7 mouse cellular contexts compared by ENCODE assay signal in the genomic region with DNA sequence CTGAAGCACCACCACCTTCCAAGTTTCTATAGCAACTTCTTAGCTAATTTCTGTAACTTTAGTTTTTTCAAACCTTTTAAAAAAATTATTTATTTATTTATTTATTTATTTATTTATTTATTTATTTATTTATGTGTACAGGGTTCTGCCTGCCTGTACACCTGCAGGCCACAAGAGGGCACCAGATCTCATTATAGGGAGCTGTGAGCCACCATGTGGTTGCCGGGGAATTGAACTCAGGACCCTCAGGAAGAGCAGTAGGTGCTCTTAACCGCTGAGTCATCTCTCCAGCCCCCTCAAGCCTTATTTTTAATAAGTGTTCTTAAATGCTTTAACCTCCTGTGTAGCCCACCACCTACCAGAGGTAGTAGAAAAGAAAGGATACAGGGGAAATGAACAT. TPM values are rescaled to one million over a fixed set of nuclear protein-coding genes. Genes with fewer than 3 reads are reported as not detected.
DNase-seq lines count a peak whose midpoint lies in the region; ATAC-seq and TF ChIP-seq lines count a peak whose summit lies in the region.

No protein-coding gene starts in this region.

- no peak for ATAC-seq in hindbrain, postnatal 0 days
- ATAC-seq in hindbrain, embryonic 13.5 days (ENCODE audit: low FRiP score), result no peak
- no peak for ATAC-seq in limb, embryonic 11.5 days (ENCODE audit: insufficient number of reproducible peaks, low FRiP score, low TSS enrichment, low read depth)

- no peak overlapping the region for H3K27ac ChIP-seq in hindbrain, postnatal 0 days
- H3K27ac ChIP-seq in hindbrain, embryonic 13.5 days, result no peak overlapping the region
- no peak overlapping the region for H3K27ac ChIP-seq in ES-Bruce4 (ENCODE audit: insufficient read depth, low read length)
- no peak overlapping the region for H3K27ac ChIP-seq in limb, embryonic 11.5 days (replicated peaks; ENCODE audit: low read depth, low read length)

- H3K4me3 ChIP-seq in hindbrain, postnatal 0 days (ENCODE audit: low read length), result no peak overlapping the region
- H3K4me3 ChIP-seq in hindbrain, embryonic 13.5 days, result no peak overlapping the region
- no peak overlapping the region for H3K4me3 ChIP-seq in ES-Bruce4 (ENCODE audit: low read depth, low read length)
- H3K4me3 ChIP-seq in limb, embryonic 11.5 days (ENCODE audit: low read depth, low read length), result no peak overlapping the region

- H3K9me3 ChIP-seq in hindbrain, postnatal 0 days (ENCODE audit: low read length), result no peaks in the 10 kb centered on the region
- H3K9me3 ChIP-seq in hindbrain, embryonic 13.5 days, result no peaks in the 10 kb centered on the region
- no peaks in the 10 kb centered on the region for H3K9me3 ChIP-seq in ES-Bruce4 (replicated peaks; ENCODE audit: control insufficient read depth, insufficient read depth, low read length, poor library complexity, severe bottlenecking)
- no peaks in the 10 kb centered on the region for H3K9me3 ChIP-seq in limb, embryonic 11.5 days (ENCODE audit: control insufficient read depth, low read length)

- no peak overlapping the region for H3K4me2 ChIP-seq in hindbrain, postnatal 0 days (ENCODE audit: low read depth, low read length)
- H3K4me2 ChIP-seq in hindbrain, embryonic 13.5 days, result no peak overlapping the region
- no peak overlapping the region for H3K4me2 ChIP-seq in limb, embryonic 11.5 days (ENCODE audit: low read depth, severe bottlenecking)

- H3K36me3 ChIP-seq in hindbrain, postnatal 0 days (ENCODE audit: insufficient read depth, low read length), result no peaks in the 10 kb centered on the region
- H3K36me3 ChIP-seq in hindbrain, embryonic 13.5 days, result no peaks in the 10 kb centered on the region
- no peaks in the 10 kb centered on the region for H3K36me3 ChIP-seq in ES-Bruce4 (ENCODE audit: control insufficient read depth, insufficient read depth, low read length, poor library complexity, severe bottlenecking)
- no peaks in the 10 kb centered on the region for H3K36me3 ChIP-seq in limb, embryonic 11.5 days (ENCODE audit: control insufficient read depth, insufficient read depth, low read length)

- peak; percentile 44 for TF ChIP-seq CTCF in hindbrain, postnatal 0 days (IDR thresholded peaks at IDR 0.05; ENCODE audit: low read depth)
- TF ChIP-seq CTCF in ES-Bruce4 (IDR thresholded peaks at IDR 0.05; ENCODE audit: low read depth, low read length), result peak; percentile 66

- WGBS in hindbrain, postnatal 0 days, result 81% methylated on average over 2 of the region's 2 CpGs
- WGBS in hindbrain, embryonic 13.5 days, result 83% methylated on average over 2 of the region's 2 CpGs
- 73% methylated on average over 2 of the region's 2 CpGs for WGBS in limb, embryonic 11.5 days

- H3K27me3 ChIP-seq in hindbrain, postnatal 0 days (ENCODE audit: insufficient read depth, low read length), result no peaks in the 10 kb centered on the region
- 0 out of 2 replicates have a peak, but pooled peaks cover 3% of the 10 kb centered on the region for H3K27me3 ChIP-seq in hindbrain, embryonic 13.5 days
- H3K27me3 ChIP-seq in ES-Bruce4 (ENCODE audit: control insufficient read depth, insufficient read depth, low read length, poor library complexity, severe bottlenecking), result no peaks in the 10 kb centered on the region
- H3K27me3 ChIP-seq in limb, embryonic 11.5 days (ENCODE audit: control insufficient read depth, insufficient read depth, low read length), result no peaks in the 10 kb centered on the region

- no peaks in the 10 kb centered on the region for H3K4me1 ChIP-seq in hindbrain, postnatal 0 days (ENCODE audit: insufficient read depth, low read length)
- peaks cover 3% of the 10 kb centered on the region; the same call in 1 of the 2 replicates for H3K4me1 ChIP-seq in hindbrain, embryonic 13.5 days (replicated peaks)
- H3K4me1 ChIP-seq in ES-Bruce4 (ENCODE audit: control insufficient read depth, insufficient read depth, low read length), result no peaks in the 10 kb centered on the region
- H3K4me1 ChIP-seq in limb, embryonic 11.5 days (ENCODE audit: control insufficient read depth, insufficient read depth, low read length), result no peaks in the 10 kb centered on the region

- no peak for TF ChIP-seq POLR2A in ES-Bruce4 (IDR thresholded peaks at IDR 0.05; ENCODE audit: insufficient read depth, low read length)

- H3K9ac ChIP-seq in hindbrain, postnatal 0 days (replicated peaks; ENCODE audit: low read length), result no peak overlapping the region
- no peak overlapping the region for H3K9ac ChIP-seq in hindbrain, embryonic 13.5 days
- no peak overlapping the region for H3K9ac ChIP-seq in ES-Bruce4 (ENCODE audit: low read depth, poor library complexity, severe bottlenecking)
- no peak overlapping the region for H3K9ac ChIP-seq in limb, embryonic 11.5 days (ENCODE audit: low read length)

- no peak for TF ChIP-seq EP300 in ES-Bruce4 (IDR thresholded peaks at IDR 0.05; ENCODE audit: insufficient read depth, low read depth, low read length)

- peak; percentile 20 for DNase-seq in hindbrain, postnatal 0 days (ENCODE audit: low spot score)
- peak; percentile 64 for DNase-seq in A20 (ENCODE audit: low read depth, low spot score)
- peak; percentile 37 for DNase-seq in limb, embryonic 11.5 days (ENCODE audit: low spot score)
- no peak for DNase-seq in gastrocnemius, postnatal 10 days
- no peak for DNase-seq in urinary bladder, postnatal 14 days (ENCODE audit: low spot score)

RNA-seq across cellular contexts. Expression of a gene that starts 4.1 kb away (rescaled TPM):
- total RNA-seq in hindbrain, postnatal 0 days (2014; rRNA removed), result 0.31 and 2.7 TPM in 2 replicates
- 4.7 and 4.8 TPM in 2 replicates for polyA plus RNA-seq in hindbrain, postnatal 0 days (2015; fragmentation: Nextera tagmentation; extraction: Ambion mirVana)
- polyA plus RNA-seq in hindbrain, embryonic 13.5 days (2015; fragmentation: Nextera tagmentation; extraction: Ambion mirVana), result 3.5 and 4.4 TPM in 2 replicates
- polyA plus RNA-seq in ES-Bruce4 (2011; ENCODE audit: insufficient read depth, insufficient read length, low read depth, missing spikeins), result 2.0 and 3.3 TPM in 2 replicates
- 0.40 TPM in 1 of 2 replicates, not detected in the other for polyA plus RNA-seq in limb, embryonic 11.5 days (2014; fragmentation: Nextera tagmentation; extraction: Ambion mirVana)
- not detected for total RNA-seq in gastrocnemius, postnatal 10 days (2021)

RNA-seq across cellular contexts. Expression of a gene that starts 6.7 kb away (rescaled TPM):
- 0.84 and 1.1 TPM in 2 replicates for total RNA-seq in hindbrain, postnatal 0 days (2014; rRNA removed)
- 0.33 and 0.69 TPM in 2 replicates for polyA plus RNA-seq in hindbrain, postnatal 0 days (2015; fragmentation: Nextera tagmentation; extraction: Ambion mirVana)
- 0.13 and 0.34 TPM in 2 replicates for polyA plus RNA-seq in hindbrain, embryonic 13.5 days (2015; fragmentation: Nextera tagmentation; extraction: Ambion mirVana)
- not detected in 2 replicates for polyA plus RNA-seq in ES-Bruce4 (2011; ENCODE audit: insufficient read depth, insufficient read length, low read depth, missing spikeins)
- not detected in 2 replicates for polyA plus RNA-seq in limb, embryonic 11.5 days (2014; fragmentation: Nextera tagmentation; extraction: Ambion mirVana)
- total RNA-seq in gastrocnemius, postnatal 10 days (2021), result not detected

RNA-seq across cellular contexts. Expression of a gene that starts 52.7 kb away (rescaled TPM):
- total RNA-seq in hindbrain, postnatal 0 days (2014; rRNA removed), result 31.9 and 32.0 TPM in 2 replicates
- polyA plus RNA-seq in hindbrain, postnatal 0 days (2015; fragmentation: Nextera tagmentation; extraction: Ambion mirVana), result 187 and 188 TPM in 2 replicates
- 167 and 169 TPM in 2 replicates for polyA plus RNA-seq in hindbrain, embryonic 13.5 days (2015; fragmentation: Nextera tagmentation; extraction: Ambion mirVana)
- 81.3 and 86.7 TPM in 2 replicates for polyA plus RNA-seq in ES-Bruce4 (2011; ENCODE audit: insufficient read depth, insufficient read length, low read depth, missing spikeins)
- 110 and 112 TPM in 2 replicates for polyA plus RNA-seq in limb, embryonic 11.5 days (2014; fragmentation: Nextera tagmentation; extraction: Ambion mirVana)
- total RNA-seq in gastrocnemius, postnatal 10 days (2021), result 10 to 100 TPM; 15.8 to 17.8 TPM

Comparison
In these comparisons a context has a peak if more than half of its experiments do, and no peak if none do; other contexts are left out.
1. DNase-seq: peak in hindbrain, postnatal 0 days (single experiment), A20 (single experiment) and limb, embryonic 11.5 days (single experiment); none in gastrocnemius, postnatal 10 days (single experiment) and urinary bladder, postnatal 14 days (single experiment).